Mouse (Mus musculus) Muller cell, postnatal 12 days (primary cell): ENCODE data around the gene Fam186b.
"Not testable (repeated sequence)": the region's sequence is repeated elsewhere in the genome, so short reads cannot be mapped to it uniquely, and the experiment has no call there.

Source experiments
- DNase-seq: peaks from one replicate; pipeline ENCODE4 v3.0.0-alpha.2; 2015; ENCODE audit errors: inconsistent ontology term

Gene Fam186b

GRCm38 (mm10) chr15:99259730-99260252 is 35.9 kb downstream of the Fam186b start:
- DNase-seq = peak; percentile 96

GRCm38 (mm10) chr15:99259167-99259729 is 36.4 kb downstream of the Fam186b start:
- DNase-seq = no peak

- peak; percentile 28 for DNase-seq
These were observed 40.4 kb downstream of the Fam186b start for GRCm38 (mm10) chr15:99255241-99255749.

- no peak for DNase-seq
These were observed 41.1 kb downstream of the Fam186b start for GRCm38 (mm10) chr15:99254477-99255005.

- no peak for DNase-seq
These were observed 41.9 kb downstream of the Fam186b start for GRCm38 (mm10) chr15:99253772-99254171.

- DNase-seq = not testable (repeated sequence)
These were observed 42.6 kb downstream of the Fam186b start for GRCm38 (mm10) chr15:99253175-99253479.

GRCm38 (mm10) chr15:99252381-99253174 is 43.1 kb downstream of the Fam186b start:
- DNase-seq = no peak

- DNase-seq = peak; percentile 98
These were observed 43.9 kb downstream of the Fam186b start, which contains the start of gene Mcrs1 for GRCm38 (mm10) chr15:99251626-99252380. TSS of gene Mcrs1 (minus strand) at chr15:99251961.

- peak; percentile 35 for DNase-seq
These were observed 44.6 kb downstream of the Fam186b start for GRCm38 (mm10) chr15:99251111-99251510.

- no peak for DNase-seq
These were observed 45.8 kb downstream of the Fam186b start for GRCm38 (mm10) chr15:99249938-99250337.

- DNase-seq = no peak
These were observed 46.7 kb downstream of the Fam186b start for GRCm38 (mm10) chr15:99248972-99249371.

GRCm38 (mm10) chr15:99246736-99247135 is 49.0 kb downstream of the Fam186b start:
- DNase-seq = not testable (repeated sequence)

GRCm38 (mm10) chr15:99242045-99242444 is 53.6 kb downstream of the Fam186b start:
- no peak for DNase-seq

- DNase-seq = no peak
These were observed 54.4 kb downstream of the Fam186b start for GRCm38 (mm10) chr15:99241249-99241648.

GRCm38 (mm10) chr15:99240129-99240528 is 55.6 kb downstream of the Fam186b start:
- no peak for DNase-seq

- no peak for DNase-seq
These were observed 57.7 kb downstream of the Fam186b start for GRCm38 (mm10) chr15:99238006-99238405.

- DNase-seq = no peak
These were observed 61.2 kb downstream of the Fam186b start for GRCm38 (mm10) chr15:99234326-99235010.

GRCm38 (mm10) chr15:99233719-99234118 is 62.0 kb downstream of the Fam186b start:
- no peak for DNase-seq

GRCm38 (mm10) chr15:99231998-99232397 is 63.7 kb downstream of the Fam186b start:
- no peak for DNase-seq

- DNase-seq = no peak
These were observed 69.6 kb downstream of the Fam186b start for GRCm38 (mm10) chr15:99226090-99226489.

- peak; percentile 28 for DNase-seq
These were observed 70.4 kb downstream of the Fam186b start for GRCm38 (mm10) chr15:99225081-99225810.
